Mouse (Mus musculus) forebrain, embryonic 16.5 days (tissue): ENCODE results near the gene Cfhr1. TPM values are rescaled to one million over a fixed set of nuclear protein-coding genes. Genes with fewer than 3 reads are reported as not detected.

Experiments
- ATAC-seq: fragments of 200-750 bp; cut with Nextera tagmentation; 2 replicates; pipeline ENCODE4 v1.8.0; 2017; ENCODE audit warnings: mild to moderate bottlenecking, moderate library complexity
- H3K27ac ChIP-seq: fragments of 300-500 bp; sonication (generic); 2 replicates; pipeline ENCODE4 v1.5.1; 2014; ENCODE audit warnings: low read length, control low read depth
- H3K27me3 ChIP-seq: fragments of 300-500 bp; sonication (generic); replicated peaks from 2 replicates; pipeline ENCODE4 v1.6.1; 2014; ENCODE audit warnings: low read length; ENCODE audit not compliant: control insufficient read depth, insufficient read depth
- H3K36me3 ChIP-seq: fragments of 300-500 bp; sonication (generic); 2 replicates; pipeline ENCODE4 v1.6.1; 2014; ENCODE audit not compliant: control insufficient read depth, insufficient read depth
- H3K4me1 ChIP-seq: fragments of 300-500 bp; sonication (generic); replicated peaks from 2 replicates; pipeline ENCODE4 v1.6.1; 2014; ENCODE audit warnings: low read length; ENCODE audit not compliant: control insufficient read depth, insufficient read depth
- H3K4me2 ChIP-seq: fragments of 300-500 bp; sonication (generic); 2 replicates; pipeline ENCODE4 v1.6.1; 2014; ENCODE audit warnings: mild to moderate bottlenecking, low read length, control low read depth
- H3K4me3 ChIP-seq: fragments of 300-500 bp; sonication (generic); replicated peaks from 2 replicates; pipeline ENCODE4 v1.5.1; 2014; ENCODE audit warnings: mild to moderate bottlenecking, low read length, control low read depth
- H3K9ac ChIP-seq: fragments of 300-500 bp; sonication (generic); replicated peaks from 2 replicates; pipeline ENCODE4 v1.6.1; 2014; ENCODE audit warnings: low read depth, low read length, control low read depth
- H3K9me3 ChIP-seq: fragments of 300-500 bp; sonication (generic); 2 replicates; pipeline ENCODE4 v1.6.1; 2016; ENCODE audit warnings: low read length; ENCODE audit not compliant: control insufficient read depth
- WGBS: fragments of 180-500 bp; shearing (Covaris S2); extraction: QIAGEN DNeasy Blood & Tissue Kit; methylation state at CpG from one replicate; pipeline ENCODE4 v1.1.7; 2014; 5-methylcytosine and 5-hydroxymethylcytosine counted together
- polyA plus RNA-seq: library from polyadenylated mRNA; unstranded; fragments of >200 nt; fragmentation: Nextera tagmentation; extraction: Ambion mirVana; gene quantifications from 2 replicates; pipeline ENCODE4 v1.2.1, GENCODE M21; 2015

The Cfhr1 gene
- not detected in 2 replicates for polyA plus RNA-seq

DNA sequence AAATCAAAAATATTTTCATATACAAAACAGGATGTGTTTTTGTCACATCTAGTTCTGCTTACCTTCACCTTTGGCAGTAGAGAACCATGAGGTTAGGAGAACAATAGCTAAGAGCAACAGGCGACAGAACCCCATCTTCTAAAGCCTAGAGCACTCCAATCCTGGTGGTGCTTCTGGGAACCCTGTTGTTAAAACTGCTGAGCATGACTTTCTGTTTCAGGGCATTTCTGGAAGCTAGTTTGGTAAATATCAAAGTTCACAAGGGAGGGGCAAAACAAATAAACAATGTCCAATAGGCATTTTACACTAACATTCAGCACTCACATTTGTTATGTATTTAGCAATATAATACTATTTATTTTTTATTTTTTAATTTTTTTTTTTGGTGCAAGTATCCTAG is at the start of gene Cfhr1:
Gene Cfhr1 (minus strand): TSS at position 249 of the 400 bp plus-strand sequence.
- no peak within 1 kb of the TSS for H3K4me3 ChIP-seq
- no peak for ATAC-seq
- 70% methylated on average over 1 of the region's 1 CpGs for WGBS

DNA sequence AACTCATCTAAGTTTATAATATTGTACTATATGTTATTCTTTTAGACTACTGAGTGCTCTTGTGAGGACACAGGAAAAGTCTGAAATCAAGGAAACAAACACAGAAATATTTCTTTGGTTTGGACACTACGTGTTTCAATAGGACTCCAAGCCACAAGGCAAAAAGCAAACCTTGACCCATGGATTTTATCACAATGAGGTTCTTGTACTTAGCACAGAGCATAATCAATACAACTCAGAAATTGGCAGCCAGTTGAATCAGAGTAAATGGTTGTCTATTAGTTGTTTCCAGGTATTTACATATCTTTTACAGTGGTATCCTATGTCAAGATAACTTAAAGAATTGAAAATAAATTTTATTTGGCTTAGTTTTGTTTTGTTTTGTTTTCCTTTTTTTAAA is 8.8 kb downstream of the Cfhr1 start:
- ATAC-seq: no peak
- Histone ChIP-seq H3K4me1 (no peaks in the 10 kb centered on the region), H3K27ac (no peak overlapping the region), H3K4me2 (no peak overlapping the region), H3K36me3 (no peaks in the 10 kb centered on the region), H3K4me3 (no peak overlapping the region), H3K9me3 (no peaks in the 10 kb centered on the region), H3K27me3 (no peaks in the 10 kb centered on the region), H3K9ac (no peak overlapping the region)
- 80% methylated on average over 1 of the region's 1 CpGs for WGBS

More for the DNA sequence above, at the start of gene Cfhr1:
- no peaks in the 10 kb centered on the region for H3K27me3 ChIP-seq
- H3K9ac ChIP-seq: no peak within 1 kb of the TSS
- H3K4me2 ChIP-seq: no peak within 1 kb of the TSS
- H3K27ac ChIP-seq: no peak within 1 kb of the TSS
- H3K9me3 ChIP-seq: no peaks in the 10 kb centered on the region
- H3K4me1 ChIP-seq: no peaks in the 10 kb centered on the region
- H3K36me3 ChIP-seq: no peaks in the 10 kb centered on the region

DNA sequence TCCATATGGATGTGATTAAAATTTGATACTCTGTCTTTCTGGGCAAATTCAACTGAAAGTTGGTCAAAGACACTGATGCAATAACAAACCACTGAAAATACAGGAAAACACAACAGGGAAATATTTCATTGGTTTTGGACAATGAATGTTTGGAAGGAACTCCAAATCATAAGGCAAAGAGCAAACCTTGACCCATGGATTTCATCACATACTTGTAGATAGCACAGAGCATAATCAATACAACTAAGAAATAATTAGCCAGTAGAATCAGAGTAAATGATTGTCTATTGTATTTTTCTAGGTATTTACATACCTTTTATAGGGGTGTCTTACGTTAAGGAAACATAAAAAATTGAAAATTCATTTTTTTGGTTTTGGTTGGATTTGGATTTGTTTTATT is 11.5 kb downstream of the Cfhr1 start:
- no peaks in the 10 kb centered on the region for H3K9me3 ChIP-seq
- H3K36me3 ChIP-seq: no peaks in the 10 kb centered on the region
- 89% methylated on average over 1 of the region's 1 CpGs for WGBS
- ATAC-seq: no peak
- H3K9ac ChIP-seq: no peak overlapping the region
- no peaks in the 10 kb centered on the region for H3K27me3 ChIP-seq
- H3K4me3 ChIP-seq: no peak overlapping the region
- H3K4me1 ChIP-seq: no peaks in the 10 kb centered on the region
- no peak overlapping the region for H3K27ac ChIP-seq
- H3K4me2 ChIP-seq: no peak overlapping the region

DNA sequence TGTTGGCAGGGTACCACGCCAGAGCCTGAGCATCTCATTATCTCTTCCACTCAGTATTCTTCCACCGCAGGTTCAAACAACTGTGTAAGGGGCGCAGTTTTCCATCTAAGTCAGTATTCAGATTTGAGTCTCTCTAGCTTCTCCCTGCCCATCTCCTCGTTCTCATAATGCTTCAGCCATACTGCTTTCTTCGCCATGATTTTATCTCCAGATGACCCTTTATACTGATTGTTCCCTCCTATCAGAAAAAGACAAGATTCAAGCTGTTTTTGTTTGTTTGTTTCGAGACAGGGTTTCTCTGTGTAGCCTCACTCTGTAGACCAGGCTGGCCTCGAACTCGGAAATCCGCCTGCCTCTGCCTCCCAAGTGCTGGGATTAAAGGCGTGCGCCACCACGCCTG is 45.5 kb downstream of the Cfhr1 start:
- WGBS: 94% methylated on average over 12 of the region's 12 CpGs
- no peaks in the 10 kb centered on the region for H3K27me3 ChIP-seq
- ATAC-seq: no peak

DNA sequence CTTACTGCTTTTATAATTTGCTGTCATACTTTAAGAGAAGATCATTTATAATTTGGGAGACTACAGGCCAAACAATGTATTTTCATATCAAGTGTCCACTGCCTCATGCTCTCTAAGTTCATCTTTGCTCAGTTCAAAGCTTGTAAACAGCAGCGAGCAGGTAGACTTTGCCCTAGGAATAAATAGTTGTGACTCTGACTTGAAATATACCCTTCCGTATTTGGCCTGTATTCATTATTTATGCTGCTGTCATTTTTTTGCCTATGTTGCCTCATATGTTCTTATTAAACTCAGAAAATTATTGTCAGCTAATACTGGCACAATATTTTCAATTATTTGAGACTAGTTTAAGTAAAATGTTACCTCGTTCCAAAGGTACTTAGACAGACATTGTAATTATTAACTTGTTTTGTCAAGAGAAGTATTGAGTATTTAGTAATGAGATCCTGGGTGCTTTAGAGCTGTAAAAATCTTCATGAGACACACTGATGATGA is 58.8 kb downstream of the Cfhr1 start, which contains the start of gene F13b:
Gene F13b (plus strand): TSS at position 445 of the 495 bp plus-strand sequence.
- no peak for ATAC-seq

More for the DNA sequence above, 45.5 kb downstream of the Cfhr1 start:
- no peak overlapping the region for H3K4me2 ChIP-seq
- H3K27ac ChIP-seq: no peak overlapping the region
- no peak overlapping the region for H3K9ac ChIP-seq
- no peak overlapping the region for H3K4me3 ChIP-seq
- H3K4me1 ChIP-seq: no peaks in the 10 kb centered on the region
- no peaks in the 10 kb centered on the region for H3K9me3 ChIP-seq
- no peaks in the 10 kb centered on the region for H3K36me3 ChIP-seq

DNA sequence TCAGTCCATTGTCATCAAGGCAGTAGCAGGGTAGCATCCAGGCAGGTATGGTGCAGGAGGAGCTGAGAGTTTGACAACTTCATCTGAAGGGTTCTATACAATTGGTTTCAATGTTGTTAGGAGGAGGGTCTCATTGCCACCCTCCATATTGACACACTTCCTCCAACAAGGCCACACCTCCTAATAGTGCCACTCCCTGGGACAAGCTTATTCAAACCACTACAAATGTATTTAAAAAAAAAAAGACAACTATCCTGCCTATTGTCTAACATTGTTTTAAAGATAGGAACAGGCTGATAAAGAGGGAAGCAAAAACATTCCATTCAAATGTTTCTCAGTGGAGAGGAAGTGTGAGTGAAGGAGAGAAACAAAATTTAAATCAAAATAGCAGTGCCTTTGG is 60.3 kb downstream of the Cfhr1 start:
- H3K9me3 ChIP-seq: no peaks in the 10 kb centered on the region
- H3K4me1 ChIP-seq: no peaks in the 10 kb centered on the region
- ATAC-seq: no peak
- H3K27ac ChIP-seq: no peak overlapping the region
- no peak overlapping the region for H3K4me2 ChIP-seq
- no peak overlapping the region for H3K4me3 ChIP-seq
- no peak overlapping the region for H3K9ac ChIP-seq
- H3K36me3 ChIP-seq: no peaks in the 10 kb centered on the region
- H3K27me3 ChIP-seq: no peaks in the 10 kb centered on the region

More for the DNA sequence above, 58.8 kb downstream of the Cfhr1 start, which contains the start of gene F13b:
- no peaks in the 10 kb centered on the region for H3K36me3 ChIP-seq
- no peak within 1 kb of the TSS for H3K4me3 ChIP-seq
- no peak within 1 kb of the TSS for H3K27ac ChIP-seq
- H3K4me2 ChIP-seq: no peak within 1 kb of the TSS
- H3K27me3 ChIP-seq: no peaks in the 10 kb centered on the region
- H3K9me3 ChIP-seq: no peaks in the 10 kb centered on the region
- 90% methylated on average over 3 of the region's 3 CpGs for WGBS
- no peak within 1 kb of the TSS for H3K9ac ChIP-seq
- H3K4me1 ChIP-seq: no peaks in the 10 kb centered on the region

Other genes with a start within 250 kb of the Cfhr1 start
- 0.71 and 1.1 TPM in 2 replicates for gene Crb1, start 183.2 kb downstream of the Cfhr1 start, polyA plus RNA-seq
- 17.3 and 21.7 TPM in 2 replicates for gene Zbtb41, start 138.0 kb downstream of the Cfhr1 start, polyA plus RNA-seq
- gene Aspm, start 105.5 kb downstream of the Cfhr1 start, polyA plus RNA-seq: 8.2 and 9.2 TPM in 2 replicates
- gene F13b, start 58.6 kb downstream of the Cfhr1 start, polyA plus RNA-seq: not detected in 2 replicates
- not detected in 2 replicates for gene Gm4788, start 221.0 kb upstream of the Cfhr1 start, polyA plus RNA-seq